Mouse (Mus musculus) gastrocnemius, postnatal 14 days (tissue): ENCODE measurements around the gene Cpxm1. TPM values are rescaled to one million over a fixed set of nuclear protein-coding genes. Genes with fewer than 3 reads are reported as not detected.
"Not testable (repeated sequence)": the region's sequence is repeated elsewhere in the genome, so short reads cannot be mapped to it uniquely, and the experiment has no call there.

Experiments used
- DNase-seq: peaks from one replicate; pipeline ENCODE4 v3.0.0; 2021; ENCODE audit warnings: mixed read lengths
- intact Hi-C: fragments of 180-260 bp; cut with DNase I; formaldehyde crosslinking; loops from one replicate; pipeline ENCODE4 v1.15.1; 2025; ENCODE audit warnings: low total_unique reads
- total RNA-seq, 2 experiments: library from RNA; stranded (reverse); gene quantifications; 2 replicates each; pipeline ENCODE4 v1.2.3; 2021

Cpxm1 gene
- total RNA-seq, 2 experiments from 2014 or later: 7.6 to 10.2 TPM

DNA sequence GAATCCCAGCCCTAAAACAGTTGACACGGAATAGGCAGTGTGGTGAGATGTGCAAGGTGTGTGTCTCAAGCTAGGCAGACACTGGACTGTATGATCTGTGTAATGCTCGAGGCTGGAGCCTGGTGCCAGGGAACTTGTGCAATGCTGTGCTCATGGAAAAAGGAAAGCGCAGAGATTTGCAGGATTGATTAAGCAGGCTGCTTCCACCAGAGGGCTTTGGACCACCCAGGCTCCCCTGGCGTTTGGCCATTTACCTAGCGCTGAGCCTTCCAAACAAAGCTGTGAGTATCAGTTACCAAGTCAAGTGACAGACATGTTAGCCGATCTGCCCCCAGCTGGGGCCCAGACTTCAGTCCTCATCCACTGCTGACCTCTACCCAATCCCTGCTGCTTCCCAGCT is 10.8 kb upstream of the Cpxm1 start:
- no peak for DNase-seq
- intact Hi-C loops: no loop called here

DNA sequence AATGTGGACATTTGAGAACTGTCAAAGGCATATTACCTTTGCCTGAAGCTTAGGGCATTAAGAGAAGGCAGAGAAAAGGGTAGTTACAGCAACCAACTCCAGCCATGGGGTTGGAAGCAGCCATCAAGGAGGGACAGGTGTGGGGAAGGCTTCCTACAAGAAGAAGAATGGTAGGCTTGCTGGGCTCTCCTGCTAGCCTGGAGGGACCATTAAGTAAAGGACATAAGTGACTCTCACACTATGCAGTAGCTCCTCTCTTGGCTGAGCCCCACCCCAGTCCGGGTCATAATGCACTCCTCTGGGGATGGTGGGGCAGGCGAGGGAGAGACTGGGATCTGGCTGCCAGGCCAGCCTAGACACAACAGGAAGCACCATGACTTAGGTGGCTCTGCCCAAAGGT is 8.8 kb upstream of the Cpxm1 start, which contains the start of gene Tmem239:
Tmem239 (plus strand) TSS at position 301 of the 400 bp plus-strand sequence.
- intact Hi-C loops: no loop called here
- DNase-seq: no peak

DNA sequence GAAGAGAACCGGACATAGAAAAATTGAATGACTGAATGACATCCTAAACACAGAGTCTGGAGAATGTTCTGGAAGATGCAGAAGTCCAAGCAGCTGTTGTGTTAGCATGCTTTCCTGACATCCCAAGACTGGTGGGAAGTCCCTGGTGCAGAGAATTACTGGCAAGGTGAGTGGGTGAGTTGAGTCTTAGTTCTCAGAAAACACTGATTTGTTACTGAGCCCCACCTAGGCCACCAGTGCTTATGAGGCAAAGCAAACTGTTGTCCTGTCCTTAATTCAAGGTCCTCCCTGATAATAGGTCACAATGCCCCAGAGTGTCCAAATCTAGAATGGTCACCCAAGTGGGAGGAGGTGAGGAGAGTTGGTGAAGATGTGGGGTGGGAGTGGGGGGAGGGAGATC is 7.6 kb upstream of the Cpxm1 start, which contains the start of the genes Gm28372 and 1700020A23Rik:
Gm28372 (plus strand) TSS at position 301 of the 400 bp plus-strand sequence.
1700020A23Rik (plus strand) TSS at position 321 of the 400 bp plus-strand sequence.
- no peak for DNase-seq
- intact Hi-C loops: no loop called here

DNA sequence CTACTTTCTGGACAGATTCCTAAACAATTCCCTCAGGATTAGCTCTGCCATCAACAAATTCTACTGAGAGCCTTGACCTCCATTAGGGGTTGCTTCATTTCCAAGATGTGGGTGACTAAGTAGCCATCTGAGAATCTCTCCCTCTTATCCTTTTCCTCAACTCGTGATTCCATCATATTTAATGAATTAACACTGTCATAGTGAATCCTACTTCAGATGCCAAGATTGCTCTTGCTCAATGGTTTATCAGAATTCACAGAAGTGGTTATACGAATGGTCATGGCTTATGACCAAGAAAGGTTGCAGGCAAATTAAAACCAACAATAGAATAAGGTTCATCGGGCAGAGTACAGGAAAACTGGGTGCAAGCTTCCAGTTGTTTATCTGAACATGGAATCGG is 4.5 kb upstream of the Cpxm1 start:
- intact Hi-C loops: no loop called here
- no peak for DNase-seq

DNA sequence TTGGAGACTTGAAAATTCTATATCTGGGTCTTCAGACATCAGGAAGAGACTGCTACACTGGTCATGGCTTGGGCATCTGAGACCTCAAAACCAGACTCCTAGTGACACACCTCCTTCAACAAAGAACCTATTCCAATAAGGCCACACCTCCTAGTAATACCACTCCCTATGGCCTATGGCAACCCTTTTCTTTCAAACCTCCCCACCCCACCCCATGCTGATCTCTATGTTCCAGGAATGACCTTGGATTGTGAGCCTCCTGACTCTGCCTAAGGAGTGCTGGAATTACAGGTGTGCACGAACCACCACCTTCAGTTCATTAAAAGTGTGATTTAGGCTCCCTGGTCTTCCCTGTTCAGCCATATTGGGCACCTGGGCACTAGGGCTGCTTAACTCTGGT is 2.7 kb upstream of the Cpxm1 start:
- no peak for DNase-seq
- intact Hi-C loops: no loop called here

DNA sequence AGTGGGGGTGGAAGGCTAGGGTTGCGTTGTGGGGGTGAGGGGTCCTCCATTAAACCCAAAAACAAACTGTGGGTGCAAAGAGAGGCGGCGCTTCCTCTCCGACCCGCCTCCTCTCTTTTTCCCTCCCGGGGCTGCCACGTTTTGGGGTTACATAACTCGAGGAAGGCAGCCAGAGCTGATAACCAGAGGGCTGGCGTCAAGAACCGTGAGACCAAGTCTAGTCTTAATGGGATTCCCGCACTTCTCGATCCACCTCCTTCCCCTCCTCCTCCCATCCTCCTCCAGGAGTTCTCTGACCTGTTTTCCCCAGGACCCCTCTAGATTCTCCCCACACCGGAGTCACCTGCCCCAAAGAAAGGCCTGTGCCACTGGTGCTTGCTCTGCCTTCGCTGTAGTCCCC is 717 bp upstream of the Cpxm1 start:
- intact Hi-C loops: no loop called here
- DNase-seq: peak; percentile 25

DNA sequence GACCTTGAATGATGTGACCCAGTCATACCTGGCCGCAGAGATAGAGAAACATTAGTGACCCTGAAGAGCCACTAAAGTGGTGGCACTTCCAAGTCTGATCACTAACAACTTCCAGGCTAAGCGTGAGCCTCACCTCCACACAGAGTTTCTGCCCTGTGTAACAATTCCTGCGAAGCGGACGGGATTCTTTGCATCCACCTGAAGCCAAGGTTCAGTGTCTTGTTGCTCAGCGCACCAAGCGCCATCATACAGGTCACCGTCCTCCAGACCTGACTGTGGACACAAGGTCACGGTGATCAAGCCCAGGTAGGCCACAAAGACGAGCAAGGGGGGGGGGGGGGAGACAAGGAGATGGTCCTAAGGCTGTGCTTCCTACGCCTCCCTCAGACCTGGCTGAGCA is 1.7 kb downstream of the Cpxm1 start:
- no peak for DNase-seq
- intact Hi-C loops: no loop called here

DNA sequence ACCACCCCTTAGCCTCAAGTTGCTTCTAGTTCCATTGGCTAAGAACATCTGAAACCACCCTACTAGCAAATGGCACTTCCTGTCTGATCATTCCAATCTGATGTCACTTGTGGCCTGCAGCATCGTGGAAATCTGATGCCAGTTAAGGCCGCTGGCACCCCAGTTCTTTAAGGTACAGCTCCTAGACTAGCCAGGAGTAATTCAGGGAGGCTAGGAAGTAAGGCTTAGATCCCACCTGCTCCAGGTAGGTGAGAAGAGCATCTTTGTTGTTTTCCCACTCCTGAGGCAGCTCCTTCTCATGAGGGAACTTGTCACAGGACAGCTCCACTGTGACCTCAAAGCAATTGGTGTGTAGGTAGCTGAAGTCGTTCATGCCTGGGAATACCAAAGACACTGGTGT is 4.5 kb downstream of the Cpxm1 start:
- intact Hi-C loops: no loop called here
- DNase-seq: no peak

DNA sequence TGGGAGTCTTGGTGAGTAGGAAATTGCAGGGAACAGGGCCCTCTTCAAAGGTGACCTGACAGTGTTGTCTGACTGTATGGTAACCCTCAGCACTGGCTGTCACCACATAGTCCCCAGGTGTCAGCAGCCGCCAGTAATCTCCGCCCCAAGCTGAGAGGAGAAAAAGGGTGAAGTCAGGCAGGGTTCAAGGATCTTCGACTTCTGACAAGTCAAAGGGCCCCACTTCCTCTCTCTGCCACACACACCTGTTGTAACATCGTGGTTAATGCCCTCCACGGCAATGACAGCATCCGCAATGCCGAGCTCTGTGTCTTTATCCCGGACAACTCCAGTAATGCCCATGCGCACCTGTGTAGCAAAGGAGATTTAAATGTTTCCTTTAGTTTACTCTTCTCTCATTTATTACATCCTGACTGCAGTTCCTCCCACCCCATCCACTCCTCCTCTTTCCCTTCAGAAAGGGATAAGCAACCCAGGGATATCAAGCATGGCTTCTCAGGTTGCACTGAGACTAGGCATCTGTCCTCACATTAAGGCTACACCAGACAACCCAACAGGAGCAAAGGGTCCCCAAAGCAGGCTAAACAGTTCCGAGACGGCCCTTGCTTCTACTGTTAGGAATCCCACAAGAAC is 6.3 kb downstream of the Cpxm1 start:
- intact Hi-C loops: no loop called here
- DNase-seq: no peak

DNA sequence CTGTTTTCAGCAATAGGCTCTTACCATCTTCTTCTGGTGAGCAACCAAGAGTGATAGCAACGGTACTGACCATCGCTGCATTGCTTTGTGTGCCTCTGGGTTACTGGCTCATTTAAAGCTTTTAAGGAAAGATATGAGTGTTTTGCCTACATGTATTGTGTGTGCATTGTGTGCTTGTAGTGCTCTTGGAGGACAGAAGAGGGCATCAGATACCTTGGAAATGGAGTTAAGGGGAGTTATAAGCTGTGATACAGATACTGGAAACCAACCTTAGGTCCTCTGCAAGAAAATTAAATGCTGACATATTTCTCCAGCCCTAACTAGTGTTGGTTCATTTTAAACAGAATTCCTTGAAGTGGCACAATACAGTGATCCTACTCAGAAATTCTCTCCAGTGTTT is 8.6 kb downstream of the Cpxm1 start:
- DNase-seq: no peak
- intact Hi-C loops: no loop called here

DNA sequence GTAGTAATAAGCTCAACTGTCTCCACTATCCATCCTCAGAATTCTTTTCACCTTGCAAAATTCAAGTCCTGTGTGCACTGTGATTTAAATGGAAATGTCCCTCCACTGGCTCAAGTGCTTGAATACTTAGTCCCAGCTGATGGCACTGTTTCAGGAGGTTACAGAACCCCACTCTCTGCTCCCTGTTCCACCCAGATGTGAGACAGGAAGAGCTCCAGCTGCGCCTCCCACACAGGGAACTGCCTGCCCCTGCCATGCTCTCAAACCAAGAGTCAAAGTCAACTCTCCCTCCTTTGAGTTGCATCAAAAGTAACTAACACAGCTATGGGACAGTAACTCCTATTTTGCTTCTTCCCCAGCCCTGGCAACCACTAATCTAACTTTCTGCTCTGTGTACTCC is 11.2 kb downstream of the Cpxm1 start:
- intact Hi-C loops: no loop called here

DNA sequence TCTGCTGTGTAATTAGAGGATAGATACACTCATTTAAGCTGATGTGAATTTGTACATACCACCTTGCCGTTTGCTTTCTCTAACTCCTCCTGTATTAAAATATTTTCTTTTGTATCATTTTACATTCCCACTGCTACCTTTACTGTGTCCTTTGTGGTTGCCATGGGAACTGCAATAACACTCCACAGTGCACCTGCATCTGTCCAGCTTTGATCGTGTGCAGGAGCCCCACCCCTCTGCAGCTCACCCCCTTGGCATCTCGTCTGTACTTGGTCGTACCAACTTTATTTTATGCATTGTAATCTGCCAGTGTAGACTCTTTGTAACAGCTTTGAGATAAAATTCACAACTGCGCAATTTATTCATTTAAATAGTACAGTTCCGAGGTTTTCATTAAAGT is 13.5 kb downstream of the Cpxm1 start:
- intact Hi-C loops: no loop called here
- DNase-seq: no peak

More for the DNA sequence above, 11.2 kb downstream of the Cpxm1 start:
- DNase-seq: no peak

DNA sequence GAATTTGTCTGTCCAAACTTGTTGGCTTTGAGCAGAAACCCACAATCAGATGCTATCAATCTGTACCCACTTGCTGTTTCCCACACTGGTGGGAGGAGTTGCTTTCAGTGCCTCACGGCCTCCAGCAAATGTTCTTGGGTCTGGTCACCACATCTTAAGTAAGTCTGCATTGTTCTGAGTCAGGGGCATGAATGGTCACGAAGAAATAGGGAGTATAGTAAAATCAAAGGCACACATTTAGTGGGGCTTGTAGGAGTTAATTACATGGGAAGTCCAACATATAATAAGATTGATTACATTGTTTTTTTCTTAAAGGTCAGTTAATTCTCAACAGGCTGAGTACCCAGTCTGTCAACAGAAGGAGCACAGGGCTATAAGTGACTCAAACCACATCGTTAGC is 14.2 kb downstream of the Cpxm1 start:
- DNase-seq: no peak
- intact Hi-C loops: no loop called here

DNA sequence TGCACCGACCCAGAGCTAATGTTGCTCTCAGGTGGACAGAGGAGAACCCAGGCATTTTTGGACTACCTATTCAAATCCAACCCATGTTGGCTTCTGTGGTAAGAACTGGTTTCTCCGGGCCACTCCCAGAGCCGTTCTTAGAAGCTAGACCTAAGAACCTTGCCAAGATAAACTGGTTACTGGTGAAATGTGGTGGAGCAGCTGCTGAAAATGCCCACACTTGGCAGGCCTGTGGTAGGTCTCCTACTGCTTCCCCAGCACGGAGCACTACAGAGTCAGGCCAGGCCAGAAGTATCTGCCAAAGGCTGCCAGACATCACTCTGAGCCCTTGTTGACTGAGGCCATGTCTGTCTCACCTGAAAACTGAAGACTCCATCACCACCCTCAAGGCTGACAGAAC is 22.4 kb downstream of the Cpxm1 start:
- intact Hi-C loops: no loop called here
- no peak for DNase-seq

DNA sequence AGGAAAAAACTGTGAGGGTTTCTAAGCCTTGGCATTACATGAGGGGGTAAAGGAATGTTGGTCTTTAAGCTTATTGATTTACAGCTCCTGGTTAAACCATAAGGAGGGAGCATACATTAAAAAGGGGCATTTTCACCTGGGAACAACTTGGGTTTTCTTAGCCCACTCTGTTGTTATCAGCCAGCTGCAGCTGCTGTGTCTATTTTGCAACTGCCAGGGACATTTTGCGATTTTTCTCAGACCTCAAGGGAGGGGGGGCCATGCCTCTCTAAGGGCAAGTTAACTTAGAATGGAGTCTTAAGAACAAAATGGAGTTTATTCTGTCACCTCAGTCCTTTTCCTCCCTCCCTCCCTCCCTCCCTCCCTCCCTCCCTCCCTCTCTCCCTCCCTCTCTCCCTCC is 24.3 kb downstream of the Cpxm1 start:
- intact Hi-C loops, DNase-seq: not testable (repeated sequence)

DNA sequence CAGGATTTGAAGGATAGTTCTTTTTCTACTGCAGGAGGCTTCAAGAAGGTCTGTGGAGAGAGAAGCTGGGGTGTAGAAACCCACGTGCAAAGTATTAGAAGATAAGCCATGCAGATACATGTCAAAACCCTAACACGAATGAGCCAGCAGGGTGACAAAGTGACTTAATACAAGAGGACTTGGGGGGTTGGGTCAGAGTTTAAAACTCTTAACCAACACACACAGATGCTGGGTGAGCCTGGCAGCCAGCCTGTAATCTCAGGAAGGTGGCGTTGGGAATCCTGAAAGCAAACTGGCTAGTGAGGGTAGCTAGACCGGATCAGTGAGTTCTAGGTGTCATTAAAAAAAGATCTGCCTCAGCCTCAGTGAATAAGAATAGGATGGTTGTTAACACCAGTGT is 30.0 kb downstream of the Cpxm1 start:
- DNase-seq: no peak
- intact Hi-C loops: no loop called here

DNA sequence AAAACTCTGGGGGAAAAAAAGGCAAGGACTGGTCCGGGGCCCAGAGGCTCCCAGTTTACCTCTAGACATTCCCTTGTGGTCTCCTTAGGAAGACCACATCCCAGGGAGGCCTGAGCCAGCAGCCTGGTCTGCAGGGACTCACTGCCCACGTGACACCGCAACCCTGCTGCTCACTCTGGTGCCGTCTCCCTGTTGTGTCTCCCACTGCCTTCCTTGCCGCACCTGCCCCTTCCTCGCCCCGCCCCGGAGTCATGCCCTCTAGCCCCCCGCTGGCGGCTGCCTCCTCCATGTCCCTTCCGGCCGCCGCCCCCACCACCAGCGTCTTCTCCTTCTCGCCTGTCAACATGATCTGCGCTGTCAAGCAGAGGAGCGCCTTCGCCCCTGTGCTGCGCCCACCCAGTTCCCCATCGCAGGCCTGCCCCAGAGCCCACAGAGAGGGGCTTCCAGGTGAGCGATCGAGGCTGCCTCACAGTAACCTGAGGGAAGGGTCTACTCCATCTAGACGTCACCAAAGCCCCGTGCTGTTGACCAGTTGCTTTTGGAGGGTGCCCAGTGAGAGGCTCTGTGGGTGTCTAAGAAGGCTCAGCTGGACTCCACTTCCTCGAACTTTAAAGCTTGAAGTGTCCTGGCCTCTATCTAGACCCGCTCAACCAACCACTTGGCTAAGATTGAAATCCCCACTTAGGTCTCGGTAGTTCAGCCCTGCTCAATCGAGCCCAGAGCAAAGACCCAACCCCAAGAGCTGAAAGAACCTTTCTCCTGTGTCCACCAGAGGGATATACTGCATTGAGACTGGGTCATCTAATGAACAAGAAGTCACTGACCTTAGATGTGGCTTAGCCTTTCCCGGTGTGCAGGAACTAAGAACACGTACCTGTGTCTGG is 31.9 kb downstream of the Cpxm1 start:
- intact Hi-C loops: no loop called here

DNA sequence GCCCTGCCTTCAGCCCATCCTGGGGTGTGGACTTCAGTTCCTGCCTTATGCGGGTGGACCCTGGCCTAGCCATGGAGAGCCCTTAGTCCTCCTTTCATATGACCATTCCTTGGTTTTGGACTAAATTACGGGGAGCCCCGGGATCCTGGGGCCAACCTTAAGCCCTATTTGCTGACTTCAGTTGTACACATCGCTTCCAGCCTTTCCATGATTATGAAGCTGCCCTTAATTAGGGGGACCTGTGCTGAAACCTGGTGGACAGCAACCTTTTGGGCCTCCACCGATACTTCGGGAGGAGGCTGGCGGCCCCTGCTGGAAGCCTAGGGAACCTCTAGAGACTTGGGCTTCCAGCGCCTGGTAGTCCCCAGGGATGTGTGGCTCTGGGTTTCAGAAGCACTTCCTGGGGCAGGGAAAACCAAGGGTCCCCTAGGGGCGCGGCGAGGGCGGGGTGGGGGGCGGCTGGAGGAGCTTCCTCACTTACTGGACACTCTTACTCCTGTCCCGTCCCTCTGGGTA is 34.8 kb downstream of the Cpxm1 start:
- DNase-seq: peak; percentile 29
- intact Hi-C loops: loop anchor here (5.0 kb wide), 1 partner anchor 65 kb away; the partner anchor contains the start of gene Ebf4

More for the DNA sequence above, 31.9 kb downstream of the Cpxm1 start:
- DNase-seq: no peak

DNA sequence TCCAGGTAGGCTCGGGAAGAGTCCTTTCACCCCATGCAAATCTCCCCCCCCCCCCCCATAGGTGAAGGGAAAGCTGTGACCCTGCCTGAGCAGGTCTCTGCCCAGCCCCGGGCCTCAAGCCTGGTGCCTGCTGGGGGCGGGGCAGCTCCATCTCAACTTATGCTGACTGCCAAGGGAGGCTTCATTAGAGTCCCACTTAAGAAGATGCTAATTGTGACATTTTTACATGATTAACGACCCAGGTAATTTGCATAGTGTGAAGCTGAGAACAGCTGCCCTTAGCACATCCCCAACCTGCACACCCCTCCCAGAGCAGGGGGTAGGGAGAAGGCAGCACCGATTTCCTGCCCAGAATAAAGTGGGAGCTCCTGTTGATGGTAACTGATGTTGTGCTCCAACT is 38.5 kb downstream of the Cpxm1 start:
- no peak for DNase-seq
- intact Hi-C loops: no loop called here

DNA sequence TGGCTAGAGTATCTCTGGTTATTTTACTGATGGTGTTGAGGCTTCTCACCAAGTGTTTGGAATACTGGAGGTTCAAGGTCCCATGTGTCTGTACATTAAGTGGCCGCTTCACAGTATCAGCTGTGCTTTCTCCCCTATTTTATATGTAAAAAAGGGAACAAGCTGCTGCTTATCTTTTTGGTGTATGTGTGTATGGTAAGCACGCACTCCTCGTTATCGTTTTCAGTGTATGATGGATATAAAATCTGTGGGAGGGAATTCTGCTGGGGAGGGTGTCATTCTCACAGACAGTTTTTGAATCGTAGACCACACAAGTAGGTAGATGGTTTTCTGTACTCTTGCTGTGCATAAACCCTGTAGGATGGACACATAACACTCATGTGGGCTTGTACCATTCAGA is 39.8 kb downstream of the Cpxm1 start:
- DNase-seq: no peak
- intact Hi-C loops: no loop called here

DNA sequence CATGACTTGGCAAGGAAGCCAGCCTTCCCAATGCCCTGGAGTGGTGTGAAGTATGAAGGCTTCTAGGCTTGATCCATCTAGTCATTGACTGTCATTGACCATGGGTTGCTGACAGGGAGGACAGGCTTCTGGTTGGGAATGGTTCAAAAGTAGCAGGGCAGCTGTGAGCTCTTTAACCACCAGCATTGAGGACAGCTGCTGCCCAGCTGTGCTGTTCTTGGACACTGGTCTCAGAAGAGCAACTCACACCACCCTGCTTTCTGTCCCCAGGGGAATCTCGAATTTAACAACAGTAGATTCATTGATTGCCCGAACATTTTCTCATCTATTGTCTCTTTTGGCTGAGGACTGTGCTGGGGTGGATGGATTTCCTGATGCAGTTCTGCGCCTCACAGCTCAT is 43.5 kb downstream of the Cpxm1 start:
- DNase-seq: no peak
- intact Hi-C loops: no loop called here
